Mouse (Mus musculus): ENCODE results near the gene Ptgdr. TPM values are rescaled to one million over a fixed set of nuclear protein-coding genes. Genes with fewer than 3 reads are reported as not detected.
"Not testable (repeated sequence)": the region's sequence is repeated elsewhere in the genome, so short reads cannot be mapped to it uniquely, and the experiment has no call there.

Ptgdr gene
- polyA plus RNA-seq (2011; ENCODE audit: insufficient read depth, insufficient read length, low read depth, missing spikeins) = not detected in 2 replicates

- no peaks in the 10 kb centered on the region for H3K4me1 ChIP-seq (ENCODE audit: control insufficient read depth, insufficient read depth, low read length)
- H3K9ac ChIP-seq (ENCODE audit: low read depth, poor library complexity, severe bottlenecking) = no peak within 1 kb of the TSS
- no peaks in the 10 kb centered on the region for H3K36me3 ChIP-seq (ENCODE audit: control insufficient read depth, insufficient read depth, low read length, poor library complexity, severe bottlenecking)
- H3K4me3 ChIP-seq (ENCODE audit: low read depth, low read length) = peak within 1 kb of the TSS; percentile 51
- no peaks in the 10 kb centered on the region for H3K9me3 ChIP-seq (replicated peaks; ENCODE audit: control insufficient read depth, insufficient read depth, low read length, poor library complexity, severe bottlenecking)
- H3K27me3 ChIP-seq (ENCODE audit: control insufficient read depth, insufficient read depth, low read length, poor library complexity, severe bottlenecking) = peaks cover 5% of the 10 kb centered on the region
- TF ChIP-seq EP300 (IDR thresholded peaks at IDR 0.05; ENCODE audit: insufficient read depth, low read depth, low read length) (no peak), CTCF (IDR thresholded peaks at IDR 0.05; ENCODE audit: low read depth, low read length) (no peak), POLR2A (IDR thresholded peaks at IDR 0.05; ENCODE audit: insufficient read depth, low read length) (no peak)
- H3K27ac ChIP-seq (ENCODE audit: insufficient read depth, low read length) = no peak within 1 kb of the TSS
Measured at GRCm38 (mm10) chr14:44858868-44859613, at the start of gene Ptgdr. TSS of gene Ptgdr (minus strand) at chr14:44859375.

- H3K4me1 ChIP-seq (ENCODE audit: control insufficient read depth, insufficient read depth, low read length) = no peaks in the 10 kb centered on the region
- no peak overlapping the region for H3K4me3 ChIP-seq (ENCODE audit: low read depth, low read length)
- no peaks in the 10 kb centered on the region for H3K27me3 ChIP-seq (ENCODE audit: control insufficient read depth, insufficient read depth, low read length, poor library complexity, severe bottlenecking)
- no peak for TF ChIP-seq EP300 (IDR thresholded peaks at IDR 0.05; ENCODE audit: insufficient read depth, low read depth, low read length)
- TF ChIP-seq POLR2A (IDR thresholded peaks at IDR 0.05; ENCODE audit: insufficient read depth, low read length) = no peak
- TF ChIP-seq CTCF (IDR thresholded peaks at IDR 0.05; ENCODE audit: low read depth, low read length) = no peak
- no peaks in the 10 kb centered on the region for H3K36me3 ChIP-seq (ENCODE audit: control insufficient read depth, insufficient read depth, low read length, poor library complexity, severe bottlenecking)
- H3K9ac ChIP-seq (ENCODE audit: low read depth, poor library complexity, severe bottlenecking) = no peak overlapping the region
- H3K27ac ChIP-seq (ENCODE audit: insufficient read depth, low read length) = no peak overlapping the region
- H3K9me3 ChIP-seq (replicated peaks; ENCODE audit: control insufficient read depth, insufficient read depth, low read length, poor library complexity, severe bottlenecking) = no peaks in the 10 kb centered on the region
Measured at GRCm38 (mm10) chr14:44907774-44908173, 48.6 kb upstream of the Ptgdr start.

GRCm38 (mm10) chr14:44904199-44904598, 45.0 kb upstream of the Ptgdr start:
- TF ChIP-seq EP300 (IDR thresholded peaks at IDR 0.05; ENCODE audit: insufficient read depth, low read depth, low read length) = no peak
- TF ChIP-seq POLR2A (IDR thresholded peaks at IDR 0.05; ENCODE audit: insufficient read depth, low read length) = no peak
- TF ChIP-seq CTCF (IDR thresholded peaks at IDR 0.05; ENCODE audit: low read depth, low read length) = no peak
- Histone ChIP-seq H3K9me3 (replicated peaks; ENCODE audit: control insufficient read depth, insufficient read depth, low read length, poor library complexity, severe bottlenecking) (no peaks in the 10 kb centered on the region), H3K4me1 (ENCODE audit: control insufficient read depth, insufficient read depth, low read length) (no peaks in the 10 kb centered on the region), H3K27ac (ENCODE audit: insufficient read depth, low read length) (no peak overlapping the region), H3K4me3 (ENCODE audit: low read depth, low read length) (no peak overlapping the region), H3K9ac (ENCODE audit: low read depth, poor library complexity, severe bottlenecking) (no peak overlapping the region), H3K27me3 (ENCODE audit: control insufficient read depth, insufficient read depth, low read length, poor library complexity, severe bottlenecking) (no peaks in the 10 kb centered on the region), H3K36me3 (ENCODE audit: control insufficient read depth, insufficient read depth, low read length, poor library complexity, severe bottlenecking) (no peaks in the 10 kb centered on the region)

GRCm38 (mm10) chr14:44901735-44902134, 42.6 kb upstream of the Ptgdr start:
- H3K9ac ChIP-seq (ENCODE audit: low read depth, poor library complexity, severe bottlenecking); H3K4me3 ChIP-seq (ENCODE audit: low read depth, low read length); H3K4me1 ChIP-seq (ENCODE audit: control insufficient read depth, insufficient read depth, low read length); H3K27me3 ChIP-seq (ENCODE audit: control insufficient read depth, insufficient read depth, low read length, poor library complexity, severe bottlenecking); H3K27ac ChIP-seq (ENCODE audit: insufficient read depth, low read length); H3K36me3 ChIP-seq (ENCODE audit: control insufficient read depth, insufficient read depth, low read length, poor library complexity, severe bottlenecking); H3K9me3 ChIP-seq (replicated peaks; ENCODE audit: control insufficient read depth, insufficient read depth, low read length, poor library complexity, severe bottlenecking): not testable (repeated sequence)

- Histone ChIP-seq H3K9me3 (replicated peaks; ENCODE audit: control insufficient read depth, insufficient read depth, low read length, poor library complexity, severe bottlenecking) (no peaks in the 10 kb centered on the region), H3K9ac (ENCODE audit: low read depth, poor library complexity, severe bottlenecking) (no peak overlapping the region), H3K4me3 (ENCODE audit: low read depth, low read length) (no peak overlapping the region), H3K36me3 (ENCODE audit: control insufficient read depth, insufficient read depth, low read length, poor library complexity, severe bottlenecking) (no peaks in the 10 kb centered on the region), H3K27me3 (ENCODE audit: control insufficient read depth, insufficient read depth, low read length, poor library complexity, severe bottlenecking) (no peaks in the 10 kb centered on the region; the same call in 1 of the 2 replicates), H3K4me1 (ENCODE audit: control insufficient read depth, insufficient read depth, low read length) (no peaks in the 10 kb centered on the region), H3K27ac (ENCODE audit: insufficient read depth, low read length) (no peak overlapping the region)
- TF ChIP-seq POLR2A (IDR thresholded peaks at IDR 0.05; ENCODE audit: insufficient read depth, low read length) = no peak
- no peak for TF ChIP-seq EP300 (IDR thresholded peaks at IDR 0.05; ENCODE audit: insufficient read depth, low read depth, low read length)
- TF ChIP-seq CTCF (IDR thresholded peaks at IDR 0.05; ENCODE audit: low read depth, low read length) = no peak
Measured at GRCm38 (mm10) chr14:44891387-44892132, 32.4 kb upstream of the Ptgdr start.

GRCm38 (mm10) chr14:44869686-44870085, 10.5 kb upstream of the Ptgdr start:
- no peaks in the 10 kb centered on the region for H3K36me3 ChIP-seq (ENCODE audit: control insufficient read depth, insufficient read depth, low read length, poor library complexity, severe bottlenecking)
- H3K9me3 ChIP-seq (replicated peaks; ENCODE audit: control insufficient read depth, insufficient read depth, low read length, poor library complexity, severe bottlenecking) = no peaks in the 10 kb centered on the region
- H3K9ac ChIP-seq (ENCODE audit: low read depth, poor library complexity, severe bottlenecking) = no peak overlapping the region
- H3K4me1 ChIP-seq (ENCODE audit: control insufficient read depth, insufficient read depth, low read length) = no peaks in the 10 kb centered on the region
- no peaks in the 10 kb centered on the region for H3K27me3 ChIP-seq (ENCODE audit: control insufficient read depth, insufficient read depth, low read length, poor library complexity, severe bottlenecking)
- no peak overlapping the region for H3K27ac ChIP-seq (ENCODE audit: insufficient read depth, low read length)
- no peak for TF ChIP-seq EP300 (IDR thresholded peaks at IDR 0.05; ENCODE audit: insufficient read depth, low read depth, low read length)
- no peak for TF ChIP-seq POLR2A (IDR thresholded peaks at IDR 0.05; ENCODE audit: insufficient read depth, low read length)
- TF ChIP-seq CTCF (IDR thresholded peaks at IDR 0.05; ENCODE audit: low read depth, low read length) = no peak
- H3K4me3 ChIP-seq (ENCODE audit: low read depth, low read length) = no peak overlapping the region

Data from ES-Bruce4 (cell line).